Comparison of ENCODE assay signal across 18 mouse cellular contexts in genomic region chr4:127402614-127403013, GRCm38 (mm10). TPM values are rescaled to one million over a fixed set of nuclear protein-coding genes. Genes with fewer than 3 reads are reported as not detected.
DNase-seq lines count a peak whose midpoint lies in the region; ATAC-seq lines count a peak whose summit lies in the region.
"Had no signal": no experiment of that assay in that cellular context is flagged by ENCODE, and none has a peak within 500 bp of the region (broad histone marks: within the 10 kb centered on the region; RNA-seq: fewer than 3 reads in every experiment).

No protein-coding gene starts in this region.

- no peak for ATAC-seq in hindbrain, embryonic 11.5 days (ENCODE audit: low FRiP score)
- no peak for ATAC-seq in hindbrain, embryonic 16.5 days
- peak; percentile 71 for ATAC-seq in forebrain, embryonic 13.5 days
- ATAC-seq: intestine, embryonic 16.5 days had no signal

- H3K27ac ChIP-seq in hindbrain, embryonic 11.5 days (ENCODE audit: low read depth, low read length), result no peak overlapping the region
- H3K27ac ChIP-seq in hindbrain, embryonic 16.5 days (ENCODE audit: low read depth, low read length), result no peak overlapping the region
- H3K27ac ChIP-seq in forebrain, embryonic 13.5 days, result no peak overlapping the region
- H3K27ac ChIP-seq: embryonic facial prominence, embryonic 15.5 days; liver, embryonic 15.5 days had no signal

- H3K36me3 ChIP-seq in hindbrain, embryonic 11.5 days (ENCODE audit: control insufficient read depth, insufficient read depth, low read length), result no peaks in the 10 kb centered on the region
- no peaks in the 10 kb centered on the region for H3K36me3 ChIP-seq in hindbrain, embryonic 16.5 days (ENCODE audit: control insufficient read depth, insufficient read depth, low read length)
- no peaks in the 10 kb centered on the region for H3K36me3 ChIP-seq in forebrain, embryonic 13.5 days (ENCODE audit: poor library complexity, severe bottlenecking)
- H3K36me3 ChIP-seq: embryonic facial prominence, embryonic 15.5 days; liver, embryonic 15.5 days had no signal

- H3K4me2 ChIP-seq in hindbrain, embryonic 11.5 days (replicated peaks; ENCODE audit: low read depth, low read length), result no peak overlapping the region
- no peak overlapping the region for H3K4me2 ChIP-seq in hindbrain, embryonic 16.5 days (ENCODE audit: low read length)
- no peak overlapping the region for H3K4me2 ChIP-seq in forebrain, embryonic 13.5 days
- H3K4me2 ChIP-seq: embryonic facial prominence, embryonic 15.5 days; liver, embryonic 15.5 days had no signal

- H3K9me3 ChIP-seq in hindbrain, embryonic 11.5 days (ENCODE audit: control insufficient read depth, low read length), result no peaks in the 10 kb centered on the region
- H3K9me3 ChIP-seq in hindbrain, embryonic 16.5 days (ENCODE audit: control insufficient read depth, low read length), result no peaks in the 10 kb centered on the region
- H3K9me3 ChIP-seq in forebrain, embryonic 13.5 days (replicated peaks), result no peaks in the 10 kb centered on the region
- H3K9me3 ChIP-seq: embryonic facial prominence, embryonic 15.5 days; liver, embryonic 15.5 days had no signal

- H3K4me3 ChIP-seq in hindbrain, embryonic 11.5 days (ENCODE audit: low read depth, low read length), result no peak overlapping the region
- H3K4me3 ChIP-seq in hindbrain, embryonic 16.5 days (ENCODE audit: low read length), result no peak overlapping the region
- no peak overlapping the region for H3K4me3 ChIP-seq in forebrain, embryonic 13.5 days
- H3K4me3 ChIP-seq: embryonic facial prominence, embryonic 15.5 days; liver, embryonic 15.5 days had no signal

- DNase-seq in hindbrain, embryonic 11.5 days (ENCODE audit: low spot score), result peak; percentile 51
- DNase-seq in thymus, postnatal 25 days, result peak; percentile 6
- no peak for DNase-seq in thymus, postnatal 4 days
- DNase-seq in retina, postnatal 1 day, result peak; percentile 34
- no peak for DNase-seq in frontal cortex, postnatal 36 days (ENCODE audit: low spot score in 2 of 2)
- no peak for DNase-seq in adrenal gland, adult 8-10 months
- DNase-seq: adrenal gland, postnatal 36 days; cerebellum, adult 11 months; heart, adult 11 months; kidney, postnatal 14 days; thymus, postnatal 36 days had no signal

- H3K4me1 ChIP-seq in hindbrain, embryonic 11.5 days (replicated peaks; ENCODE audit: control insufficient read depth, insufficient read depth, low read length), result no peaks in the 10 kb centered on the region
- H3K4me1 ChIP-seq in hindbrain, embryonic 16.5 days (ENCODE audit: control insufficient read depth, insufficient read depth, low read depth, low read length), result no peaks in the 10 kb centered on the region
- H3K4me1 ChIP-seq in forebrain, embryonic 13.5 days, result no peaks in the 10 kb centered on the region
- H3K4me1 ChIP-seq: embryonic facial prominence, embryonic 15.5 days; liver, embryonic 15.5 days had no signal

- 58% methylated on average over 3 of the region's 3 CpGs for WGBS in hindbrain, embryonic 11.5 days
- WGBS in hindbrain, embryonic 16.5 days, result 57% methylated on average over 3 of the region's 3 CpGs
- WGBS in forebrain, embryonic 13.5 days, result 65% methylated on average over 3 of the region's 3 CpGs

- no peaks in the 10 kb centered on the region for H3K27me3 ChIP-seq in hindbrain, embryonic 11.5 days (ENCODE audit: control insufficient read depth, insufficient read depth, low read length)
- no peaks in the 10 kb centered on the region for H3K27me3 ChIP-seq in hindbrain, embryonic 16.5 days (replicated peaks; ENCODE audit: control insufficient read depth, insufficient read depth, low read length)
- H3K27me3 ChIP-seq in forebrain, embryonic 13.5 days, result no peaks in the 10 kb centered on the region; the same call in 1 of the 2 replicates
- H3K27me3 ChIP-seq: embryonic facial prominence, embryonic 15.5 days; liver, embryonic 15.5 days had no signal

- H3K9ac ChIP-seq in hindbrain, embryonic 11.5 days (ENCODE audit: low read depth, low read length), result no peak overlapping the region
- H3K9ac ChIP-seq in hindbrain, embryonic 16.5 days (ENCODE audit: low read depth, low read length), result no peak overlapping the region
- H3K9ac ChIP-seq in forebrain, embryonic 13.5 days, result no peak overlapping the region
- H3K9ac ChIP-seq: embryonic facial prominence, embryonic 15.5 days; liver, embryonic 15.5 days had no signal

RNA-seq across cellular contexts. Expression of gene Gjb5, which starts 44.6 kb away (rescaled TPM):
- 0.66 and 0.92 TPM in 2 replicates for polyA plus RNA-seq in hindbrain, embryonic 11.5 days (2014; fragmentation: Nextera tagmentation; extraction: Ambion mirVana)
- 0.20 and 0.34 TPM in 2 replicates for polyA plus RNA-seq in hindbrain, embryonic 16.5 days (2015; fragmentation: Nextera tagmentation; extraction: Ambion mirVana)
- polyA plus RNA-seq in forebrain, embryonic 13.5 days (2015; fragmentation: Nextera tagmentation; extraction: Ambion mirVana), result 0.10 TPM in 1 of 2 replicates, not detected in the other
- total RNA-seq in adrenal gland, adult 8-10 months (2022), result under 1 TPM in 3 of 4 experiments, not detected in 1; 0.18 to 0.38 (median 0.21) TPM
- total RNA-seq: layer of hippocampus, postnatal 25 days had no signal

RNA-seq across cellular contexts. Expression of gene Gjb4, which starts 48.7 kb away (rescaled TPM):
- polyA plus RNA-seq in hindbrain, embryonic 11.5 days (2014; fragmentation: Nextera tagmentation; extraction: Ambion mirVana), result 0.24 and 0.39 TPM in 2 replicates
- 0.14 TPM in 1 of 2 replicates, not detected in the other for polyA plus RNA-seq in hindbrain, embryonic 16.5 days (2015; fragmentation: Nextera tagmentation; extraction: Ambion mirVana)
- not detected in 2 replicates for polyA plus RNA-seq in forebrain, embryonic 13.5 days (2015; fragmentation: Nextera tagmentation; extraction: Ambion mirVana)
- total RNA-seq in adrenal gland, adult 8-10 months (2022), result not detected
- total RNA-seq: adrenal gland, postnatal 36 days; layer of hippocampus, postnatal 25 days had no signal
- polyA plus RNA-seq: heart, postnatal 0 days; liver, embryonic 15.5 days had no signal

Comparison
In these comparisons a context has a peak if more than half of its experiments do, and no peak if none do; other contexts are left out.
1. DNase-seq: peak in hindbrain, embryonic 11.5 days (single experiment), thymus, postnatal 25 days (single experiment) and retina, postnatal 1 day (single experiment); none in thymus, postnatal 4 days (single experiment), frontal cortex, postnatal 36 days (0 of 2) and adrenal gland, adult 8-10 months (single experiment).